Mouse (Mus musculus) mammary gland, adult 2 months (tissue): ENCODE data around the gene Olfr294. TPM values are rescaled to one million over a fixed set of nuclear protein-coding genes. Genes with fewer than 3 reads are reported as not detected.

ENCODE experiments used
- polyA plus RNA-seq: library from polyadenylated mRNA; depleted of rRNA; stranded (reverse); fragments of >200 nt; gene quantifications from 2 replicates; pipeline ENCODE4 v1.2.3, GENCODE M21; 2012; ENCODE audit warnings: low replicate concordance; rRNA removed

Olfr294 gene
- not detected in 2 replicates for polyA plus RNA-seq

DNA sequence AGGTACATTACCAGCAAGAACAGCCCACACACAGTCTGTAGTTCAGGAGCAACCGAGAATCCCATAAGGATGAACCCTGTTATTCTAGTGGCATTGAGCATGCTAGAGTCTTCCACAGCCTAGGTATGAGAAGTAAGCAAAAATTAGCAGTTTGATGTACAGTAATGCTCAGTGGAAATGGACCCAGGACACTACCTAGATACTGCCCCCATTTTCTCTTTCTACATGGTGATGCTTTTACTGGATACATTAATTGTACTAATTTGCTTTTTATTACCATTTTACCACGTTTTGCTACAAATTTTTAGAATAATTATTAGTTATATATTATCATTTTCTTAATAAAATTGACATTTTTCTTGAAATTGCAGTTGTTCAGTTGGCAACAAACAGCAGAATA, at the start of gene Olfr294:
TSS of gene Olfr294 (minus strand) at position 101 of the 400 bp plus-strand sequence.

DNA sequence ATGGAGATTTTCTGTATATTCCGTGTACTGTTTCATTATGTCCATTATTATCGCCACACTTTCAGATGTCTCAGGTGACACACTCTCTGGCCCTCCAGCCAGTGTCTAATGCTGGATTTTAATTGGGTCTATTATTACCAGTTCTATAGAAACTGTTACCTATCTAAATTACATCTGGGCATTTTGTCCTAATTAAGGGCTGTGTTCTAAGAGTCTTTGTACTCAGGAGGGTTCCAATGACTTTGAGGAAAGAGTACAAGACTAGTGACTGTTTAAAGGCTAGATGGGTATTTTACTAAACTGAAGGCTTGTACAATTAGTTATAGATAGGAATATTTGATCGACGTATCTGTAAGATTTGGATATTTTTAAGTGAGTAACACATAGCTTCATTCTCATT, 32.3 kb upstream of the Olfr294 start, which contains the start of gene Olfr293:
TSS of gene Olfr293 (plus strand) at position 301 of the 400 bp plus-strand sequence.

GRCm38 (mm10) chr7:86583562-86583961, 32.9 kb downstream of the Olfr294 start, which contains the start of gene Olfr295:
Gene Olfr295 (plus strand): TSS chr7:86583862.

Other genes starting within 250 kb of the Olfr294 start
- gene Olfr305, start 249.7 kb downstream of the Olfr294 start, polyA plus RNA-seq = not detected in 2 replicates
- not detected in 2 replicates for gene Olfr304, start 230.0 kb downstream of the Olfr294 start, polyA plus RNA-seq
- not detected in 2 replicates for gene Olfr303, start 218.9 kb downstream of the Olfr294 start, polyA plus RNA-seq
- gene Olfr301, start 212.8 kb downstream of the Olfr294 start, polyA plus RNA-seq = not detected in 2 replicates
- not detected in 2 replicates for gene Olfr299, start 156.7 kb downstream of the Olfr294 start, polyA plus RNA-seq
- gene Olfr298, start 124.2 kb downstream of the Olfr294 start, polyA plus RNA-seq = not detected in 2 replicates
- not detected in 2 replicates for gene Olfr297, start 96.7 kb downstream of the Olfr294 start, polyA plus RNA-seq
- not detected in 2 replicates for gene Olfr295, start 32.8 kb downstream of the Olfr294 start, polyA plus RNA-seq
- not detected in 2 replicates for gene Olfr293, start 32.4 kb upstream of the Olfr294 start, polyA plus RNA-seq
- gene Olfr292, start 71.7 kb upstream of the Olfr294 start, polyA plus RNA-seq = not detected in 2 replicates
- 0.62 TPM in 2 replicates for gene Folh1, start 159.3 kb upstream of the Olfr294 start, polyA plus RNA-seq
- gene Vmn2r77, start 178.4 kb upstream of the Olfr294 start, polyA plus RNA-seq = not detected in 2 replicates